Mouse (Mus musculus): ENCODE results near the gene Hsf2.

DNA sequence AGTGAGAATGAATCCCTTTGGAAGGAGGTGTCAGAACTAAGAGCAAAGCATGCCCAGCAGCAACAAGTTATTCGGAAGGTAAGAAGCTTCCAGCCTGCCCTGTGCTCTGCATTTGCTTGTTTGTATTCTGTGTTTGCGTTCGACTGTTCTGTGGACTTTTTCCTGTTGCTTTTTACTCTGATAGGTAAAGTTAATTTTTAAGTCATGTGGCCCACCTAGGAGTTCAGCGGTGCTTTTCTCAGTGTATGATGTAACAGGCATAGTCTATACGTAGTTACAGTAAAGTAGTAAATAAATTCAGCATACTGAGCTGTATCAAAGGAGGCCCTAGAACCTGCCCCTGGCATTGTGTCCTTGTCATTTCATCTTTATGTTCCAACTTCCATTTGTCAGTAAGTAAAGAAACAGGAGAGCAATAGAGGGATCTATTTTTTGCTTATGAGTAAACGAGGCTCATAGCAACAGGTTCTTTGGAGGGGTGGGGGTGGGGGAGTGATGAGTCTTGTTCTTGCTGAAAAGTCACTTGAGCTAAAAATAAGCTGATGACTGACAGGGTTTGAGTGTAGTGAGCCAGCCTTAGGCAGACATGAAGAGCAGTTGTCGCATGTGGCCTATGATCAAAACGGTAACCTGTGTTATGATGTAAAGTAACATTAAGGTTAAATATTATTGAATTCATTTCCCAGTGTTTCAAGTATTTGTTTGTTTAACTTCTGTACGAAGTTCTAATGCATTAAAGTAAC is 13.4 kb downstream of the Hsf2 start:
- TF ChIP-seq CTCF (conservative IDR thresholded peaks at IDR 0.05; ENCODE audit: low read length): no peak
- TF ChIP-seq NANOG (IDR thresholded peaks at IDR 0.05; ENCODE audit: borderline replicate concordance, low read length): no peak

Data from E14TG2a.4 (cell line).